Mouse (Mus musculus) kidney, postnatal 4 days (tissue): ENCODE measurements around the gene Kmt2b.

Experiments used
- DNase-seq, 2 experiments: peaks; one replicate each; pipeline ENCODE4 v3.0.0; 2021; ENCODE audit warnings: mixed read lengths in 2 of 2

Kmt2b gene

DNA sequence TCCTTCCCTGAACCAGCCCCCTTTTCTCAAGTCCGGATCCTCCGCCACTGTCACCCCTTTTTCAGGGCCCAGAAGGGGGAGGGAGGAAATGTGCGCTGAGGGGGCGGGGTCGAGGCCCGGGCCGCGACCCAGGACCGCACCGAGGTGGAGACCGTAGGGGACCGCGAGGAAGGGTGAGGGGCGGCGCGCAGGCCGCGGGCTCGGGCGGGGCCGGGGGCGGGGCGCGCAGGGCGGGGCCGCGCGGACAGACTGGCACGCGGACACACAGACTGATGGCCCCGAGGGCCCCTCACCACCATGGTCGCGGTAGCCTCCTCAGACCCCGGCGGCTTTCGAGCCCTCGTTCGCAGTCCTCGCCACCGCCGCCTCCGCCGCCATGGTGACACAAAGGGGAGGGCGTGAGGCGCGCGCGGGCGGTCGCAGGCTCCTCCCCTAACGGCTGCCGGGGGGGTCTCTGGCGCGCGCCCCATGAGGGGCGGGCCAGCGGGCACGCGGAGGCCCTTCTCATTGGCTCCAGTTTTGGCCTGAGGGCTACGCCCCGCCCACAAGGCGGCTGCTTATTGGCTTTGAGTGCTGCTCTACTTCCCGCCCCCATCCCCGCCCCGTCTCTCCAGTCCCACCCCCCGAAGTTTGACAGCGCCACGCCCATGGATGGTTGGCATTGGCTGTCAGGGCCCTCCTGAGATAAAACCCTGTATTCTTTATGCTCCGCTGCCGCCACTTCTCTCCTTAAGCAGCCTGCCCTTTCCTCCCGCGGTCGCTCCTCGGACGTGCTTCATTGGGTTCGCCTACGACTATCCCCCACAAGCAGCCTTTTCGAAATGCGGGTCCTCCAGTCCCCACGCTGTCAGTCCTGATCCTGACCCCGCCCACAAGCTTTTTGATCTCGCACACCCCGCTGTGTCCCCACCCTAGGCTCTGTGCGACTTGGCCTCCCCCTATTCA, 53.6 kb downstream of the Kmt2b start, which contains the start of gene Arhgap33:
TSS of gene Arhgap33 (minus strand) at position 428 of the 945 bp plus-strand sequence.
- DNase-seq = peak; percentile 97 to 98

DNA sequence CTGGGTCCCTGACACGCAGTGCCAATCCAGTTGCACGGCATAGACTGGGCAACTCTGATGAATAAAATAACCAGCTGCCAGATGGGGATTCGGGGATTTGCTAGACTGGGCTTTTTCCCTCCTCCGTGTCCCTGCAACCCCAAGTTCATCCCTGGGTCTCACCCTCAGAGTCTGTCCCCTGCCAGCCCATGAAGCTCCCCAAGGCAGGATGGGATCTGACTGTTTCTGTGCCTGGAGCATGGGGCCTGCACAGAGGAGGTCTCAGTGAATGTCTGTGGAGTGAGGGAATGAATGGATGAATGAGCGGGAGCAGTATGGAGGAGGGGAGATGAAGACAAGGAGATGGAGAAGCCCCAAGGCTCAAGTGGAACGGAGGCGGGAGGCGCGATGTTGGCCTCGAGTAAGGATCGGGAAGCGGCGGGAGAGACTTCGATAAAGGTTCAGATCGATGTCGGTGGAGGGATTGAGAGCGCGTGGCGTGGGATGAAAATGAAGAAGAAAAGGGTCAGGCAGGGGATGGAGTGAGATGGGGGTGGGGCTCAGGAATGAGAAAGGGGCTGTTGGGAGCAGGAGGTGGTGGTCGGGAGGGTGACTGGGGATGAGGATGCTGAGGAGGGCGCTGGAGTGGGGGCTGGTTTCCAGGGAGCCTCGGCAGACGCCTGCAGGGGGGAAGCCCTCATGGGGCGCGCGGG, 54.4 kb downstream of the Kmt2b start:
- no peak for DNase-seq

DNA sequence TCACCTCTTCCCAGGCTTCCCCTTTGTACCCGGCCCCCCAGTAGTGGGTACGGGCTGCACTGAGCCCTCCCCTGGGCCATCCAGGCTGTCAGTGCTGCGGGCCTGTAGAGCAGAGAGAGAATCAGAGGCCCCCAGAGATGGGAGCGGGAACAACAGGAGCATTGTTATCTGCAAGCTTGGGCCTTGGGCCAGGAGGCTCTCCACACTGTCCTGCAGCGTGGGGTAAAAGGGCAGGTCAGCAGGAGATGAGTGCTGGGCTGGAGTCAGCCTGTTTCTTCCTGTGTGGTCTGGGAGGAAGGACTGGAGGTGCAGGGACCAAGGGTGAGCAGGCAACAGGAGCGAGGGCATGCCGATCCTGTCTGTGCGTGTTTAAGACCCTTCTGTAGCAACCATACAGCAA, 55.6 kb downstream of the Kmt2b start:
- DNase-seq = peak; percentile 64 to 72

DNA sequence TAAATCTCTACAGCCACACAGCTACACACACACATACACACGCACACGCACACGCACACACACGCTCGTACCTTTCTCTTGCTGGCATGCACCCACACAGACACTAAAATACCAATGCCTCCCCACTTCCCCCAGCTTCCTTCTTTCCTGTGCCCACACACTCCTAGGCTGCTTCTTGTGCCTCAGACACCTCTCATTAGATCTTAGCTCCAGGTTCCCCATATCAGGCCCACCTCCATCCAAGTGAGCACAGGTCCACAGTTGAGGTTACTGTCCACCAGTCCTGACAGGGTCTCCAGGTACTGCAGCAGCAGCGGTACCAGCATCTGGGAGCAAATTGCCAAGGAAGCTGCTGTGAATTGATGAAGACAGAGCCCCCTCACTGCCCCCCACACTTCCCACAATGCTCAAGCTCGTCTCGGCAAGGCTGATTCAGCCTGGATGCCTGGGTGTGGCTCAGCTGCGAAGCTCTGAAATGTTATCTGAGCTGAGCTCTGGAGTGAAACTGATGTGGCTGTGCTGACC, 57.2 kb downstream of the Kmt2b start:
- no peak for DNase-seq

GRCm38 (mm10) chr7:30526981-30527380, 61.5 kb downstream of the Kmt2b start:
- no peak for DNase-seq

- peak in 1 of 2 experiments; percentile 35 for DNase-seq
These were observed 62.1 kb downstream of the Kmt2b start for GRCm38 (mm10) chr7:30526399-30526798.

DNA sequence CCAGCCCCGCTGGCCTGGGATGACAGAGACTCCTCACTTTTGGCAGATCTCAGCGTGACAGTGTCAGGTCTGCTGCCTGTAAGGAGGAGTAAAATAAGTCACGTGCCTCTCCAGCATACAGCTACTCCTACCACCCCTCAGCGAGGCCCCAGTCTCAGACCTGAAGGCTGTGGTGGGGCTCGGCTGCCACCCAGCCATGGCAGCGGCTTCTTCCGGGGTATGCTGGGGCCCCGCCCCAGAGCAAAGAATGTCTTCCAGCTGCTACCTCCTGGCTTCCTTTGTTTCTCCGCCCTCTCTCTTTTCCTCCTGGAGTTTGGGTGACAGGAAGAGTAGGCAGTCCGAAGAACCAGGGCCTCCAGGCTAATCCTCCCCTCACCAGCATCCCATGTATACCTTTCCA, 62.6 kb downstream of the Kmt2b start:
- peak; percentile 43 to 63 for DNase-seq

GRCm38 (mm10) chr7:30524487-30524886, 64.0 kb downstream of the Kmt2b start:
- no peak for DNase-seq

DNA sequence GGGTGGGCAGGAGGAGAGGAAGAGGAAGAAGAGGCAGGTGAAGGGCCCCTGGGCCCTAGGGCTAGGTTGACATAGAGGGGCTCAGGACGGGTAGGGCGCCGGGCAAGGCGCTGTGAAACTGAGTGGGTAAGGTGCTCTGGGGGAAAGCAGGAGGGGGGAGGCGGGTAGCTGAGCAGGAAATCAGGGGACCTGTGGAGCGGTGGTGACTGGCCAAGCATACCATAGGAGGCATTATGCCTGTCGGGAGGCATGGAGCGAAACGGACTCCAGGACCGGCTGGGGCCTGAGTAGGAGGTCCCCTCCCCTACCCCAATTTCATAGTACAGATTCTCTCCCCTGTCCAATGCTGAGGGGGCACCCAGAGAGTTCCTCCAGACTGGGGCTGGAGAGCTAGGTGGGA, 65.7 kb downstream of the Kmt2b start:
- DNase-seq = peak; percentile 51 to 61

GRCm38 (mm10) chr7:30520856-30521255, 67.7 kb downstream of the Kmt2b start:
- no peak for DNase-seq

- peak; percentile 42 to 63 for DNase-seq
These were observed 68.1 kb downstream of the Kmt2b start for GRCm38 (mm10) chr7:30520396-30520795.
